Mouse (Mus musculus) brain, embryonic 14.5 days (tissue): ENCODE data around the gene D1Pas1. TPM values are rescaled to one million over a fixed set of nuclear protein-coding genes. Genes with fewer than 3 reads are reported as not detected.
A peak's percentile ranks its signal among the peaks of the same experiment; 100 is the strongest.

Source experiments
- DNase-seq: peaks from one replicate; pipeline ENCODE4 v3.0.0-alpha.2; 2011; ENCODE audit warnings: low read depth
- CTCF ChIP-seq: fragments of 200-500 bp; IDR thresholded peaks from 2 replicates; pipeline ENCODE4 v1.5.1; 2012; ENCODE audit warnings: inconsistent platforms, mild to moderate bottlenecking, moderate library complexity, borderline replicate concordance; ENCODE audit not compliant: insufficient read depth, insufficient read length; ENCODE audit errors: extremely low read depth
- POLR2A ChIP-seq: fragments of 200-500 bp; IDR thresholded peaks from 2 replicates; pipeline ENCODE4 v1.6.1; 2012; ENCODE audit warnings: mild to moderate bottlenecking, inconsistent platforms, borderline replicate concordance; ENCODE audit not compliant: poor library complexity, insufficient read depth, insufficient read length, severe bottlenecking; ENCODE audit errors: extremely low read depth
- polyA plus RNA-seq: library from polyadenylated mRNA; depleted of rRNA; stranded (reverse); fragments of >200 nt; gene quantifications from 2 replicates; pipeline ENCODE4 v1.2.3, GENCODE M21; 2012; rRNA removed

The D1Pas1 gene
- 0.04 TPM in 1 of 2 replicates, not detected in the other for polyA plus RNA-seq

GRCm38 (mm10) chr1:186967201-186967812 is at the start of gene D1Pas1:
Gene D1Pas1 (plus strand): TSS chr1:186967416.
- no peak for TF ChIP-seq CTCF
- no peak for TF ChIP-seq POLR2A
- DNase-seq = no peak

- no peak for TF ChIP-seq POLR2A
- no peak for TF ChIP-seq CTCF
- DNase-seq = no peak
Measured at GRCm38 (mm10) chr1:186922489-186923370, 44.5 kb upstream of the D1Pas1 start.

GRCm38 (mm10) chr1:186924027-186924426 is 43.2 kb upstream of the D1Pas1 start:
- DNase-seq = peak; percentile 87
- TF ChIP-seq CTCF (no peak), POLR2A (no peak)

- DNase-seq = peak; percentile 85
- no peak for TF ChIP-seq CTCF
Measured at GRCm38 (mm10) chr1:186925411-186925810, 41.8 kb upstream of the D1Pas1 start.

GRCm38 (mm10) chr1:186926316-186926949 is 40.8 kb upstream of the D1Pas1 start:
- DNase-seq = peak; percentile 83
- TF ChIP-seq POLR2A = no peak
- TF ChIP-seq CTCF = no peak

- TF ChIP-seq CTCF (no peak), POLR2A (no peak)
- no peak for DNase-seq
Measured at GRCm38 (mm10) chr1:186926950-186927316, 40.3 kb upstream of the D1Pas1 start.

- no peak for DNase-seq
- no peak for TF ChIP-seq CTCF
- no peak for TF ChIP-seq POLR2A
Measured at GRCm38 (mm10) chr1:186927494-186927893, 39.7 kb upstream of the D1Pas1 start.

GRCm38 (mm10) chr1:186930160-186930887 is 36.9 kb upstream of the D1Pas1 start:
- DNase-seq = no peak

GRCm38 (mm10) chr1:186930888-186931233 is 36.4 kb upstream of the D1Pas1 start:
- TF ChIP-seq POLR2A (no peak), CTCF (no peak)
- no peak for DNase-seq

More at GRCm38 (mm10) chr1:186930160-186930887, 36.9 kb upstream of the D1Pas1 start:
- TF ChIP-seq CTCF (no peak), POLR2A (no peak)

- TF ChIP-seq CTCF (no peak), POLR2A (no peak)
- no peak for DNase-seq
Measured at GRCm38 (mm10) chr1:186934205-186934604, 33.0 kb upstream of the D1Pas1 start.

- no peak for TF ChIP-seq POLR2A
- DNase-seq = no peak
Measured at GRCm38 (mm10) chr1:186952381-186952780, 14.8 kb upstream of the D1Pas1 start.

GRCm38 (mm10) chr1:186954591-186954990 is 12.6 kb upstream of the D1Pas1 start:
- TF ChIP-seq POLR2A = no peak
- no peak for TF ChIP-seq CTCF
- no peak for DNase-seq
